Mouse (Mus musculus) colon, adult 2 months (tissue): Measurements from ENCODE around the gene Ddb2. TPM values are rescaled to one million over a fixed set of nuclear protein-coding genes. Genes with fewer than 3 reads are reported as not detected.

Experiments used
- polyA plus RNA-seq: library from polyadenylated mRNA; depleted of rRNA; stranded (reverse); fragments of >200 nt; gene quantifications from 2 replicates; pipeline ENCODE4 v1.2.3, GENCODE M21; 2012; rRNA removed

Ddb2 gene
- 8.8 and 10.1 TPM in 2 replicates for polyA plus RNA-seq

GRCm38 (mm10) chr2:91236601-91237510 lies at the start of gene Ddb2:
Gene Ddb2, minus strand, starts transcription at chr2:91236982.

GRCm38 (mm10) chr2:91264711-91265681 lies 28.2 kb upstream of the Ddb2 start, which contains the start of gene Arfgap2:
Gene Arfgap2, plus strand, starts transcription at chr2:91264974.

GRCm38 (mm10) chr2:91255661-91256150 lies 18.9 kb upstream of the Ddb2 start, which contains the start of gene Pacsin3:
Gene Pacsin3, plus strand, starts transcription at chr2:91255954.

GRCm38 (mm10) chr2:91202222-91202971 lies 34.4 kb downstream of the Ddb2 start, which contains the start of the genes Nr1h3 and Acp2:
Gene Nr1h3, minus strand, starts transcription at chr2:91202834.
Gene Acp2, plus strand, starts transcription at chr2:91202885.

GRCm38 (mm10) chr2:91183711-91184405 lies 52.9 kb downstream of the Ddb2 start, which contains the start of gene Madd:
Gene Madd, minus strand, starts transcription at chr2:91183837.

Other genes with a start within 250 kb of the Ddb2 start
- 0.41 and 0.86 TPM in 2 replicates for gene Rapsn, start 201.4 kb downstream of the Ddb2 start, polyA plus RNA-seq
- 59.8 and 61.7 TPM in 2 replicates for gene Psmc3, start 183.0 kb downstream of the Ddb2 start, polyA plus RNA-seq
- 46.1 TPM in 2 replicates for gene Slc39a13, start 166.6 kb downstream of the Ddb2 start, polyA plus RNA-seq
- 15.6 and 22.3 TPM in 2 replicates for gene Spi1, start 154.6 kb downstream of the Ddb2 start, polyA plus RNA-seq
- gene Mybpc3, start 118.8 kb downstream of the Ddb2 start, polyA plus RNA-seq = 0.02 TPM in 1 of 2 replicates, not detected in the other
- 16.8 and 17.6 TPM in 2 replicates for gene Madd, start 53.1 kb downstream of the Ddb2 start, polyA plus RNA-seq
- gene Nr1h3, start 34.1 kb downstream of the Ddb2 start, polyA plus RNA-seq = 28.8 and 38.4 TPM in 2 replicates
- 21.2 and 23.3 TPM in 2 replicates for gene Acp2, start 34.1 kb downstream of the Ddb2 start, polyA plus RNA-seq
- 15.4 and 18.1 TPM in 2 replicates for gene Pacsin3, start 19.0 kb upstream of the Ddb2 start, polyA plus RNA-seq
- 27.0 and 34.0 TPM in 2 replicates for gene Arfgap2, start 28.0 kb upstream of the Ddb2 start, polyA plus RNA-seq
- 6.9 and 10.0 TPM in 2 replicates for gene 1110051M20Rik, start 207.7 kb upstream of the Ddb2 start, polyA plus RNA-seq
- 10.9 and 12.2 TPM in 2 replicates for gene Lrp4, start 220.5 kb upstream of the Ddb2 start, polyA plus RNA-seq